Mouse (Mus musculus): Measurements from ENCODE around the gene Dnajc21. TPM values are rescaled to one million over a fixed set of nuclear protein-coding genes. Genes with fewer than 3 reads are reported as not detected.

Dnajc21 gene
- polyA plus RNA-seq, 1 experiment from 2014 or later: 13.2 TPM

Other genes starting within 250 kb of the Dnajc21 start
- gene Gm21973, start 145.1 kb downstream of the Dnajc21 start, polyA plus RNA-seq (2016; fragmentation: Nextera tagmentation; extraction: Ambion mirVana): not detected in 2 replicates
- gene Agxt2, start 112.0 kb downstream of the Dnajc21 start, polyA plus RNA-seq (2016; fragmentation: Nextera tagmentation; extraction: Ambion mirVana): not detected in 2 replicates
- gene Brix1, start 15.4 kb upstream of the Dnajc21 start, polyA plus RNA-seq (2016; fragmentation: Nextera tagmentation; extraction: Ambion mirVana): 79.7 and 85.8 TPM in 2 replicates
- 21.0 and 23.2 TPM in 2 replicates for gene Rad1, start 15.5 kb upstream of the Dnajc21 start, polyA plus RNA-seq (2016; fragmentation: Nextera tagmentation; extraction: Ambion mirVana)
- gene Ttc23l, start 88.2 kb upstream of the Dnajc21 start, polyA plus RNA-seq (2016; fragmentation: Nextera tagmentation; extraction: Ambion mirVana): not detected in 2 replicates
- gene Rai14, start 244.1 kb upstream of the Dnajc21 start, polyA plus RNA-seq (2016; fragmentation: Nextera tagmentation; extraction: Ambion mirVana): 25.6 and 27.5 TPM in 2 replicates